Mouse (Mus musculus) heart, embryonic 12.5 days (tissue): Measurements from ENCODE around the gene Tbk1. TPM values are rescaled to one million over a fixed set of nuclear protein-coding genes. Genes with fewer than 3 reads are reported as not detected.

ENCODE experiments used
- ATAC-seq: fragments of 200-750 bp; cut with Nextera tagmentation; 2 replicates; pipeline ENCODE4 v1.8.0; 2017; ENCODE audit warnings: moderate TSS enrichment, moderate library complexity; ENCODE audit not compliant: insufficient number of reproducible peaks, low FRiP score
- H3K27ac ChIP-seq: fragments of 300-500 bp; sonication (generic); 2 replicates; pipeline ENCODE4 v1.5.1; 2016; ENCODE audit warnings: mild to moderate bottlenecking, moderate library complexity; ENCODE audit not compliant: poor library complexity, severe bottlenecking
- H3K27me3 ChIP-seq: fragments of 300-500 bp; sonication (generic); replicated peaks from 2 replicates; pipeline ENCODE4 v1.6.1; 2016; ENCODE audit warnings: mild to moderate bottlenecking, moderate library complexity
- H3K36me3 ChIP-seq: fragments of 300-500 bp; sonication (generic); 2 replicates; pipeline ENCODE4 v1.6.1; 2016; ENCODE audit warnings: mild to moderate bottlenecking, moderate library complexity
- H3K4me1 ChIP-seq: fragments of 300-500 bp; sonication (generic); replicated peaks from 2 replicates; pipeline ENCODE4 v1.6.1; 2016; ENCODE audit warnings: mild to moderate bottlenecking
- H3K4me2 ChIP-seq: fragments of 300-500 bp; sonication (generic); 2 replicates; pipeline ENCODE4 v1.6.1; 2016; ENCODE audit warnings: mild to moderate bottlenecking, moderate library complexity
- H3K4me3 ChIP-seq: fragments of 300-500 bp; sonication (generic); 2 replicates; pipeline ENCODE4 v1.5.1; 2016; ENCODE audit warnings: mild to moderate bottlenecking
- H3K9ac ChIP-seq: fragments of 300-500 bp; sonication (generic); 2 replicates; pipeline ENCODE4 v1.6.1; 2016; ENCODE audit warnings: mild to moderate bottlenecking, moderate library complexity
- H3K9me3 ChIP-seq: fragments of 300-500 bp; sonication (generic); replicated peaks from 2 replicates; pipeline ENCODE4 v1.6.1; 2016; ENCODE audit warnings: mild to moderate bottlenecking, moderate library complexity
- WGBS: fragments of 180-500 bp; shearing (Covaris S2); methylation state at CpG from one replicate; pipeline ENCODE4 v1.1.7; 2016; 5-methylcytosine and 5-hydroxymethylcytosine counted together
- polyA plus RNA-seq: library from polyadenylated mRNA; unstranded; fragments of >200 nt; fragmentation: Nextera tagmentation; extraction: Ambion mirVana; gene quantifications from 2 replicates; pipeline ENCODE4 v1.2.1, GENCODE M21; 2016

Gene Tbk1
- polyA plus RNA-seq, 1 experiment from 2014 or later = 23.9 TPM

DNA sequence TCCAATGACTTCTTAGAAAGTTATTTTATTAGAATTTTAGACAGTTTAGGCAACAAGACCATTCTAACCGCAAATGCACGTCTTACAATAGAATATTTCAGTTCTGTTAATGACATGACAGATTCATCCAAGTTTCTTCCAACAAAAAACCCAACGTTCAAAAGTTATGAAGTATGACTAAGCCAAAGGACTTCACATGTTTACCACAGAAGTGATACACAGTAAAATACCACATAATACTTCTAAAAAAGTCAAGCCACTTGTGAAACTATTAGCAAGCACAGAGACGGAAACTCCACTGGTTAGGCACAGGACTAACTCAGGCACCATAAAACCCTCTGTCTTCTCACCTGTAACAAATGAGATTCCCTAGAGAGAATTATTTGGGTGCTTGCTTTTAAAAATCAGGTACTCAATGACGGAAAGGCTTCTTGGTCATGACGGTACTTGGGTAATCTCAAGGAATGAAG is 819 bp upstream of the Tbk1 start:
- no peaks in the 10 kb centered on the region for H3K27me3 ChIP-seq
- 61% methylated on average over 6 of the region's 6 CpGs for WGBS
- peak overlapping the region; percentile 97 for H3K9ac ChIP-seq

DNA sequence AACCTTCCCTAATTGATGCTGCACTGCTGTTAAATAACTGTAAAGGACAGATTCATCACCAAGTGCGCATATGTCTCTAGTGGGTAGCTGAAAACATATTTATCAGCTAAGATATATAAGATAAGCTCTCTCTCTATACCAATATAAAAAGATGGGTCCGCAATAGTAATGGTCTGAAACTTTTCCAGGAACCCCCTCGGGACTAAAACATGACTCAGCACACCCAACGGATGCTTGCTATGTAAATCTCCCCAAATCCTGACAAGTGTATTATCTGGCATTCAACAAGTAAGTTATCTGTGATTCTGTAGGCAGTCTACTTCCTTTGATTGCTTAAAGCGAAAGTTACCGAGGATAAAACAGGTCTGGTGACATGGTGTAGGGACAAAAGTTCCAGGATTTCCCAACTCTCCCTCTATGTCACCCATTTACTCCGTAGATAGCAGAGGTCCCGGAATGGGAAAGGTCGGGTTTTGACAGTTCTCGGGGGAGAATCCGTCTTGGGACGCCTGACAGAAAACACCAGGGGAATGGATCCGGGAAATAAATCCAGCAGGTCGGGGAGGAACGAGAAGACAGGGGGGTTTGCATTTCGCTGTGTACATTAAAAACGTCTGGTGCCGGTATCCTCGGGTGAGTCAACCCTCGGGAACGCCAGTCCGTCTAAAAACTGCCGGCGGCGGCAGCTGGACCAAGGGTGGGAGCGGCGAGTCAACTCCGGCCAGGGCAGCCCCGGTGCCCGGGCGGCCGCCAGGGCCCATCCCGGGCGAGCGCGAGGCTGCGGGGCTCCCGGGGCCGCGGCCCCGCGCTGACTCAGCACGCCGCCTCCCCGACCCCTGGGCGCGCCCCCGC is 570 bp downstream of the Tbk1 start:
- H3K27ac ChIP-seq = peak overlapping the region; percentile 81
- H3K9ac ChIP-seq = peak overlapping the region; percentile 97
- WGBS = 3% methylated on average over 46 of the region's 48 CpGs
- H3K9me3 ChIP-seq = no peaks in the 10 kb centered on the region
- H3K4me3 ChIP-seq = peak overlapping the region; percentile 97
- no peaks in the 10 kb centered on the region for H3K27me3 ChIP-seq
- H3K4me2 ChIP-seq = peak overlapping the region; percentile 77
- peaks cover 11% of the 10 kb centered on the region for H3K4me1 ChIP-seq
- H3K36me3 ChIP-seq = peaks cover 48% of the 10 kb centered on the region
- ATAC-seq = no peak; the same call in 1 of the 2 replicates

More for the DNA sequence above, 819 bp upstream of the Tbk1 start:
- Histone ChIP-seq H3K27ac (peak overlapping the region; percentile 81; the same call in 1 of the 2 replicates), H3K4me2 (peak overlapping the region; percentile 77), H3K36me3 (peaks cover 47% of the 10 kb centered on the region), H3K4me1 (peaks cover 11% of the 10 kb centered on the region), H3K9me3 (no peaks in the 10 kb centered on the region), H3K4me3 (peak overlapping the region; percentile 97)
- ATAC-seq = no peak

DNA sequence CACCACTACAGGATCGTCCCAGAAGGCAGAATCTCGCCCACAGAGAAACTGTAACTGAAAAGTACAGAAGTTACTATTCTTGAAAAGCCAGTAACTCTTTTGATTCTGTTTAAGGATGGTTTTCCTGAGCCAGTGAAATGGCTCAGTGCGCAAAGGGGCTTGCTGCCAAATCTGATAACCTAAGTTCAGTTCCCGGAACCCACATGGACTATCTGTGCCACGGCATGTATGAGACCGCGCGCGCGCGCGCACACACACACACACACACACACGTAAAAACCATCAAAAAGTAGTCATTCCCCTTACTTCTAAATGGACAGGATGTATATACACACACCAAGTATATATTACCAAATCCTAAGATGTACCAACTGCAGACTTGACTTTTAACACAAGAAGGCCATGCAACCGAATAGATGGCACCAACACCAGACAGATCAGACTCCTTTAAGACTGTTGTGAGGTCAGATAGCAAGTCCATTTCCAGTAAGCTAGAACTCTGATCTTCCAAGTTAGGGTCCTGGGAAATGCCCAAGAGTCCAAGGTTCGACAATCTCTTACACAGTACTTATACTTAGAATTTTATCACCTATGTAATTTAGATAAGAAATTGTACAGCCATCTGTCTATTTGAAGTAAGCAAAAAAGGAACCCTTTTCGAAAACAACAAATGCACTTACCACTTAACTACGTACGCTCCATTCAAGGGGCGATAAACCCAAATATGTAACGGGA is 1.4 kb downstream of the Tbk1 start:
- no peak for ATAC-seq
- WGBS = 77% methylated on average over 20 of the region's 20 CpGs
- Histone ChIP-seq H3K27me3 (no peaks in the 10 kb centered on the region), H3K27ac (no peak overlapping the region), H3K9ac (peak overlapping the region; percentile 97), H3K4me3 (peak overlapping the region; percentile 97), H3K9me3 (no peaks in the 10 kb centered on the region), H3K4me2 (peak overlapping the region; percentile 77), H3K36me3 (peaks cover 49% of the 10 kb centered on the region), H3K4me1 (peaks cover 11% of the 10 kb centered on the region)

DNA sequence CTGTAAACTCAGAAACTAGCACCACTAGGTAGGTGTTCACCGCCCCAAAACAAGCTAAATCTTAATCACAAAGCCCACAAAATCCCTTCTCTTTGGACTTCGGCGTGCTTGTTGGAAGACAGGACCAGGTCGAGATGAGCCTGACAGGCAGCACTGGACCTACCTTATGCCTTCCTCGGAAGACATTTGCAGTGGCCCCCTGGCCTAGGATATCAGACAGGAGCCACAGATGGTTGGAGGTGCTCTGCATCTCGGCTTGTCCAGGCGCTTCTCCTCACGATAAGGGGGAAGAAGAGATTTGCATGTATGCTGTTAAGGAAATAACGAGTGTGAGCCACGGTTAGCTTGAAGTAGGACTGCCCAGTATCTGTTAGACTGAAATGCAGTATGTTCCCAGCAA is 2.6 kb downstream of the Tbk1 start:
- ATAC-seq = no peak
- no peaks in the 10 kb centered on the region for H3K27me3 ChIP-seq
- H3K9ac ChIP-seq = no peak overlapping the region
- WGBS = 90% methylated on average over 10 of the region's 10 CpGs
- peaks cover 45% of the 10 kb centered on the region for H3K36me3 ChIP-seq
- H3K4me2 ChIP-seq = no peak overlapping the region
- no peak overlapping the region for H3K27ac ChIP-seq
- no peak overlapping the region for H3K4me3 ChIP-seq
- no peaks in the 10 kb centered on the region for H3K9me3 ChIP-seq
- peaks cover 11% of the 10 kb centered on the region for H3K4me1 ChIP-seq

DNA sequence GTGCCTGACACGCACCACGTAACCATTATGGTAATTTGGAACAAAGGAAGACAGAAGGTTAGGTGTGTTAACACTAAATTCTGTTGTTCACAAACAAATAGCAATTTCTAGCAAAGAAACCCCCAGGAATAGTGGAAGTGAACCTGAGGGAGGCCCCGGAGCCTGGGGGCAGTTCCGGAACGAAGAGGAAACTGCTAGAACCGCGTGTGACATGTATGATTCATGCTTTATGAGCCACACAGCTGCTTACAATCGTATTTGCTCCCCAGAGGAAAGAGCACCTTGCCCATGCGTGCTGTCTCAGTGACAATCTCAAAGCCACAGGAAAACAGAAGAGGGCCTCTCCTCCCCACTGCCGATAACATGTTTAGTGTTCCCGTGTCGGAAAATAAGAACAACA is 3.6 kb downstream of the Tbk1 start:
- Histone ChIP-seq H3K4me3 (no peak overlapping the region), H3K27ac (no peak overlapping the region), H3K27me3 (no peaks in the 10 kb centered on the region), H3K9me3 (no peaks in the 10 kb centered on the region), H3K9ac (no peak overlapping the region), H3K4me1 (peaks cover 11% of the 10 kb centered on the region), H3K4me2 (no peak overlapping the region), H3K36me3 (peaks cover 47% of the 10 kb centered on the region)
- no peak for ATAC-seq
- WGBS = 93% methylated on average over 12 of the region's 12 CpGs

DNA sequence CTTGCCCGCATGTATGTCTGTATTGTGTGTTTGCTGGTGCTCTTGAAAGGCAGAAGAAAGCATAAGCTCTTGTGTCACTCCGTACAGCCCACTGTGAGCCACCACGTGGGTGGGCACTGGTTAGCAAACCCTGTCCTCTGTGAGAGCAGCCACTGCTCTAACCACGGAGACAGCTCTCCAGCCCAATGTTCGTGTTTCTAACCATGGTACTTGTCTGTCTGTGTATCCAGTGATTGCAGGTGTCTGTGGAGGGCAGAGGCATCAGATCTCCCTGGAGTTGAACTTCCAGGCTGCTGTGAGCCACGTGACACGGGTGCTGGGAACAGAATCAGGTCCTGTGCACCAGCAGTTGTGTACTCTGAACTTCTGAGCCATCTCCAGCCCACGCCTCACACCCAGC is 4.3 kb downstream of the Tbk1 start:
- H3K4me1 ChIP-seq = peaks cover 11% of the 10 kb centered on the region
- ATAC-seq = no peak
- 89% methylated on average over 8 of the region's 8 CpGs for WGBS

DNA sequence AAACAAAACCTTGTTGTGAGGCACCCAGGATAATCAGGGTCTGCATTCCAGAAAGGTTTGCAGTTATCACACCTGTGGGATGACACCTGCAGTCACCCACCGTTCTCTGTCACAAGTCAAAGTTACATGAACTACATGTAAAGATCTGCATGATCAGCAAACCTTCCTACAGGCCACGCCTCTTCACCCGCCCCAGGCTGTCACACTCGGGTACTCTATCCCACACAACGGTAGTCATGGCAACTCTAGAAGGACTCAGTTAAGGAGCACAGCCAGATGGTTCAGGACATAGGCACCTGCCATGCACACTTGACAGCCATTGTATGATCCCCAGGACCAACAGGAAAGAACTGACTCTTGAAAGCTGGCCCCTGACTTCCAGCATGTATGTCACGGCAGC is 5.2 kb downstream of the Tbk1 start:
- Histone ChIP-seq H3K4me3 (no peak overlapping the region), H3K36me3 (peaks cover 56% of the 10 kb centered on the region), H3K4me2 (no peak overlapping the region), H3K27ac (no peak overlapping the region), H3K4me1 (peaks cover 11% of the 10 kb centered on the region), H3K9me3 (no peaks in the 10 kb centered on the region), H3K9ac (no peak overlapping the region), H3K27me3 (no peaks in the 10 kb centered on the region)
- ATAC-seq = no peak
- 82% methylated on average over 6 of the region's 6 CpGs for WGBS

More for the DNA sequence above, 4.3 kb downstream of the Tbk1 start:
- H3K27ac ChIP-seq = no peak overlapping the region
- H3K9ac ChIP-seq = no peak overlapping the region
- no peak overlapping the region for H3K4me3 ChIP-seq
- no peak overlapping the region for H3K4me2 ChIP-seq
- H3K9me3 ChIP-seq = no peaks in the 10 kb centered on the region
- peaks cover 55% of the 10 kb centered on the region for H3K36me3 ChIP-seq
- H3K27me3 ChIP-seq = no peaks in the 10 kb centered on the region

DNA sequence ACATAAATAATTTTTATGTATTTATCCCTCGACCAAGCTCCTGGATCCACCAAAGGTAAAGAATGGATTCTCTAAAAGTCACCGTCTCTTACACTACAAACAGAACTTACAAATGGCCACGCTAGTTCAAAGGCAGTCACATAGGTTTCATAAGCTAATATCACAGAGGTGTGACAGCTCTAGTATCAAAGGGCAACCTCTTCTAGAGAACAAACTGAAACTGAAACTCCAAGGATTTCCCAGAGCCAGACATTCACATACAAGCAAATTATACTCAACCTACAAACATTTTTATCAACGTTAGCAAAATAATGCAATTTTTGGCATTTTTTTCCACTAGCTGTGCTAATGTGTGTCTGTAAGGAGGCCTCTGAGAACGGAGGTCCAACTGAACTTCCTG is 6.2 kb downstream of the Tbk1 start:
- no peaks in the 10 kb centered on the region for H3K9me3 ChIP-seq
- no peak overlapping the region for H3K9ac ChIP-seq
- no peak overlapping the region for H3K27ac ChIP-seq
- H3K36me3 ChIP-seq = peaks cover 65% of the 10 kb centered on the region
- H3K4me1 ChIP-seq = peaks cover 6% of the 10 kb centered on the region
- ATAC-seq = no peak
- 95% methylated on average over 5 of the region's 5 CpGs for WGBS
- no peak overlapping the region for H3K4me3 ChIP-seq
- H3K27me3 ChIP-seq = no peaks in the 10 kb centered on the region
- H3K4me2 ChIP-seq = no peak overlapping the region

DNA sequence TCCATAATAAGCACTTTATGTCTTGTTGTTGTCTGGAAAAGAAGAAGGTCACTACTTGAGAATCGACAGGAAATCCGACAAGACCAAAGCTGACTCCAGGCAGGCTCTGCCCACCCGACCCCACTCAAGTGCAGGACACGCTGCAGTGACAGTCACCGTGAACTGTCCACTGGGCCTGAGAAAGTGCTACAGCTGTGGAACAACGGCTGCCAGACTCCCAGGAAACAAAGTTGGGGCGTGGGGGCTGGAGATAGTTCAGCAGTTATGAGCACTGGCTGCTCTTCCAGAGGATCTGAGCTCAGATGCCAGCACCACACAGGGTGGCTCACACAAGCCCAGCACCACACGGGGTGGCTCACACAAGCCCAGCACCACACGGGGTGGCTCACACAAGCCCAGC is 10.2 kb downstream of the Tbk1 start:
- H3K4me1 ChIP-seq = no peaks in the 10 kb centered on the region; the same call in 1 of the 2 replicates
- H3K4me2 ChIP-seq = no peak overlapping the region
- H3K27ac ChIP-seq = no peak overlapping the region
- 91% methylated on average over 9 of the region's 9 CpGs for WGBS
- no peaks in the 10 kb centered on the region for H3K27me3 ChIP-seq
- H3K9ac ChIP-seq = no peak overlapping the region
- no peaks in the 10 kb centered on the region for H3K9me3 ChIP-seq
- H3K4me3 ChIP-seq = no peak overlapping the region
- peaks cover 60% of the 10 kb centered on the region for H3K36me3 ChIP-seq
- ATAC-seq = no peak

DNA sequence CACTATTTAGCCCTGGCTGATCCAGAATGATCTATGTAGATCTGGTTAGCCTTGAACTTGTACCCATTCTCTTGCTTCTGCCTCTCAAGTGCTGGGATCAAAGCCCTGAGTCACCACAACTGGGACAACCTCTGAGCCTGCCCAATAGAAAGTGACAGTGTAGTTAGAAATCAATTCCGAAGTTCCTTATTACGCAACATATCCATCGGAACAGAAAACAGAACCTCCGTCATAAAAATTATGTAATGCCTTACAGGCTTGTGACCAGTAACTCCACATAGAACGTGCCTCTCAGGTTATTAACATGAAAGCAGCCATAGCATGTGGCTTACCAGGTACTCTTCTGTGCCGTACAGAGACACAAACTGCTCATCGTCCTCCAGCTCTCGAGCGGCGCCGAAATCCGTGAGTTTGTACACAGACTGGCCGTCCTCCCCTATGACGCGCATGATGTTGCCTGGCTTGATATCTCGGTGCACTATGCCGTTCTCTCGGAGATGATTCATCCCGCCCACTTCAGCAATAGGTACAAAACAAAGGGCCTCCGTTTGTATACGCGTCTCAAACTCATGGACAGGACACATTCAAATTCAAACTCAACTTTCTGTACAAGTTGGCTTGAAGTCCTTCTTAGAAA is 15.0 kb downstream of the Tbk1 start:
- Histone ChIP-seq H3K4me1 (peaks cover 16% of the 10 kb centered on the region), H3K36me3 (peaks cover 62% of the 10 kb centered on the region), H3K4me3 (no peak overlapping the region), H3K27ac (no peak overlapping the region), H3K9ac (no peak overlapping the region), H3K27me3 (no peaks in the 10 kb centered on the region), H3K9me3 (no peaks in the 10 kb centered on the region), H3K4me2 (no peak overlapping the region)
- no peak for ATAC-seq
- 96% methylated on average over 22 of the region's 22 CpGs for WGBS

DNA sequence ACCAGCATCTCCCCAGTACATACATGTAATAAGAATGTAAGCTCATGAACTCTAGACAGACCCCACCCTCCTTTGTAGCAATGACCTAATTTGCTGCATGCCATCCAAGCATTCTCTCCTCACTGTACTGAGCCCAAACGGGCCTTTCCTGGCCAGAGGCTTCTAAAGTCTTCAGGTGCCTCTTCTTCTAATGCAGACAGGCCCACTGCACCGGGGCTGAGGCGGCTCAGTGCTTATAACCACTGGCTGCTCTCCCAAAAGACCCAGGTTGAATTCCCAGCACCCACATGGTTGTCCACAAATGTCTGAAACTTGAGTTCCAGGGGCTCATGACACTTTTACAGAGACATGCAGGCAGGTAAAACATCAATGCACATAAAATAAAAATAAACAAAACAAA is 15.6 kb downstream of the Tbk1 start:
- Histone ChIP-seq H3K36me3 (peaks cover 58% of the 10 kb centered on the region), H3K27me3 (no peaks in the 10 kb centered on the region), H3K27ac (no peak overlapping the region), H3K4me2 (no peak overlapping the region), H3K9me3 (no peaks in the 10 kb centered on the region), H3K4me3 (no peak overlapping the region), H3K4me1 (peaks cover 16% of the 10 kb centered on the region), H3K9ac (no peak overlapping the region)
- 98% methylated on average over 3 of the region's 3 CpGs for WGBS
- ATAC-seq = no peak
